Mouse (Mus musculus) thymus, postnatal 4 days (tissue): ENCODE measurements around the gene Llcfc1.

Source experiments
- DNase-seq: peaks from one replicate; pipeline ENCODE4 v3.0.0; 2021

Llcfc1 gene

DNA sequence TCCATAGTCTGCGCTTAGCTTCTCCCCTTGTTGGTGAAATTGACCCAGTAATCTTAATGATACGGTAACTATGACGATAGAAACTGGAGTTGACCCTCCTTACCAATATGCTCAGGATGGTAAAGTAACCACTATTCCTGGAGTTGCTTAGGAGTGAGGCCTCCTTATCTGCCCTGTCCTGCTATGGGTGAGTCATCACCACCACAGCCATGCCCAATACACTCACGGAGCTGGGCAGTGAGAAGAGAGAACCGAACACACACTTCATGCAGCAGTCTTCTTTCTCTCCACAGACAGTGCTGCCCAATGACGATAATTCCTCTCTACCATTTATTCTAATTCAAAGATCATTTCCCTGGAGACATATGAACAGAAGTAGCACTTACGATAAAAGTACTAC is 22.0 kb downstream of the Llcfc1 start:
- DNase-seq = no peak

DNA sequence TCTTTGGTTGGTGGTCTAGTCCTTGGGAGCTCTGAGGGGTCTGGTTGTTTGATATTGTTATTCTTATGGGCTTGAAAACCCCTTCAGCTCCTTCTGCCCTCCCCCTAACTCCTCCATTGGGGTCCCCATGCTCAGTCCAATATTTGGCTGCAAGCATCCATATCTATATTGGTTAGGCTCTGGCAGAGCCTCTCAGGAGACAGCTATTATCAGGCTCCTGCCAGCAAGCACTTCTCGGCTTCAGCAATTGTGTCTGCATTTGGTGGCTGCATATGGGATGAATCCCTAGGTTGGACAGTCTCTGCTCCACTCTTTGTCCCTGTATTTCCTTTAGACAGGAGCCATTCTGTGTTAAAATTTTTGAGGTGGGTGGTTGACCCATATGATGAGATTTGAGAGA is 26.1 kb downstream of the Llcfc1 start:
- no peak for DNase-seq

DNA sequence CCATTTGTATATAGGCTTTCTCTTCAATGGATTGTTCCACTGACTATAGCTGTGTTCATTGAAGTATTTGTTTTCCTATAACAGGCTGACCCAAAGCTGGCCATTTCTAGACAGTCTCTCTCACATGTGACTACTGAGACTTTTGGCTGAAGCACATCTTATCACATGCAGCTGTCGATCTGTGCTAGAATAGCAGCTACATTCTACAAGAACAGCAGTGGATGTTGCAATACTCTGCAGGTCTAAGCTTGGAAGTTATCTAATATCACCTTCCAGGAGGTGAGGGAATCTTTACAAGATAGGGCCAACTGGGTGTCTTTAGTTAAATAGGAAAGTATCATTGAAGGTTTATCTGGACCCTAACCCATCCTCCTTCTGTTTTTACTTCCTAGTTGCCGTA is 37.2 kb downstream of the Llcfc1 start:
- no peak for DNase-seq

DNA sequence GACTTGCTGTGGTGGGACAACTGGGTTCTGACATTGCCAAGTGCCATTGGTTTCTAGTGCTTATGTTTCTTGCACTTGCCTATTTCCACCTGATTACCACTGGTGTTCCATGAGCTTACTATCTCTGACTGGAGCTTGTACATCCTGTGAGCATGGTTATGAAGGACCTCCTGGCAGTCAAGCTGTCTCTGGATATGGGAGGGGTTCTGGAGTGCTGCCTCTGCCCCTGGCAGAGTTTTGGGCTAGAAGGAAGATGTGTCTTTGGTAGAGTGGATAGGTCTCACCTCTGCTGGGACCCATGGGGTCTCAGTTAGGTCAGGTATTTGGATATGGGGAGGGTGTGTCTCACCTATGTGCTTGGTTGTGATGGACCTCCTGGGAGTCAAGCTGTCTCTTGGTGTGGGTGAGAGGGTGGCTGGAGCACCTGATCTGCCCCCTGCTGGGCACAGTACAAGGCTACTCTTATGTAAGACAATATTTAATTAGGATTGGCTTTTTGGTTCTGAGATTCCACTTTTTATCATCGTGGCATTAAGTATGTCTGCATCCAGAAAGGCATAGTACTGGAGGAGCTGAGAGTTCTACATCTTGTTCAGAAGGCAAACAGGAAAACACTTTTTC is 43.9 kb downstream of the Llcfc1 start:
- peak; percentile 68 for DNase-seq

DNA sequence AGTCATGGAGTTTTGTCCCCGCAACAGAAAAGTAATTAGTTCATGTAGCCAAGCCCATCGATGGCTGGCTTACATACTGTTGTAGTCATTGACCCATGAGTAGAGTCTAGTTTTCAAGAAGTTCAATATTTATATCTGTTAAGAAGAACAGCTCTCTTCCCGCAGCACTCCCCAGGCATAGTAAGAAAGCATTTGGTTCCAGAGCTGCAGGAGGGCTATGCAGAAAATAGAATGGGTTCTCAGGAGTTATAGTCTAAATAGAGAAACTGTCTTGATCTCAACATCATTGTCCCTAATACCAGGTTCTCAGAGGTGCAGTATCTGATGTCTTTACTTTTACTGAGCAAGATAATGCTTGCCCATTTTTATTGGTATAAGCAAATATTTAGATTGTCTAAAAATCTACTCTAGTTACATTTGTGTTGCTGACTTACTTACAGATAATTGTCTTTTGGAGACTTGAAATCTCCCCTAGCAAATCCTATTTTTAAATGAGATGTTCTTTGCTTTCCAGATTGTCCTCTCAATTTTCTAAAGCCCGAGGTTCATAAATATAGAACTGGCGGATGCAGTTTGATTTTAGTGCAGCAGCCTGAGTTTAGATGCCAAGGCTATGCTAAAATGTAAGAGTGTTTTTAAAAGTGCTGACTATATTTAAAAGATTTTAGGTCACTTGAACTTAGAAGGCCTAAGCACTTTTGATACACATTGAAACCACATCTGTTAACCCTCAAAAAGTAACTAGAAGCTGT is 50.7 kb downstream of the Llcfc1 start:
- DNase-seq = no peak
